Mouse (Mus musculus): Measurements from ENCODE around the gene Foxn1.

Gene Foxn1

DNA sequence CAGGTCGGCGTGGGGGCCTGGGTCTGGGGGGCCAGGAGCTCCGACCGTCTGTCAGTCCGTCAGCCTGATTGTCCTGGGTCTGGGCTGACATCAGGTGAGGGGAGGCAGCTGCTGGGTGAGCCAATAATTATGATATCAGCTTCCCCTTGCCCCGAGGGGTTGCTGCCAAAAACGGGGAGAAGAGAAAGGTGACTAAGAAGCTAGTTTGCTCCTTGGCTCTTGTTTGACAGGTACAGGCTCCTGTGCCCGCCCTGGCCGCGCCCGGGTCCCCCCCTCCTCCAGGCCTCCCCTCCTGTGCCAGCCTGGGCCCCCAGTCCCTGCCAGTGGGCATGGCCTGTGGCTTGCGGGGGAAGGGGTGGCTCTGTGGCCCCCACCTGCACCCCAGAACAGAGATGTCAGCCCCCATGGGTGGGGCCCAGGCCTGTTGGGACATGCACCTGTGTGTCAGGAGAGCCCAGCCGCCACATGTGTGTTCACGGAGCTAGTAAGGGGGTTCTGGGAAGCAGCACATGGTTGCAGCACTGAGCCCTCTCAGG, at the start of gene Foxn1:
TSS of gene Foxn1 (minus strand) at position 51 of the 536 bp plus-strand sequence.
- DNase-seq (ENCODE audit: low spot score) = no peak

DNA sequence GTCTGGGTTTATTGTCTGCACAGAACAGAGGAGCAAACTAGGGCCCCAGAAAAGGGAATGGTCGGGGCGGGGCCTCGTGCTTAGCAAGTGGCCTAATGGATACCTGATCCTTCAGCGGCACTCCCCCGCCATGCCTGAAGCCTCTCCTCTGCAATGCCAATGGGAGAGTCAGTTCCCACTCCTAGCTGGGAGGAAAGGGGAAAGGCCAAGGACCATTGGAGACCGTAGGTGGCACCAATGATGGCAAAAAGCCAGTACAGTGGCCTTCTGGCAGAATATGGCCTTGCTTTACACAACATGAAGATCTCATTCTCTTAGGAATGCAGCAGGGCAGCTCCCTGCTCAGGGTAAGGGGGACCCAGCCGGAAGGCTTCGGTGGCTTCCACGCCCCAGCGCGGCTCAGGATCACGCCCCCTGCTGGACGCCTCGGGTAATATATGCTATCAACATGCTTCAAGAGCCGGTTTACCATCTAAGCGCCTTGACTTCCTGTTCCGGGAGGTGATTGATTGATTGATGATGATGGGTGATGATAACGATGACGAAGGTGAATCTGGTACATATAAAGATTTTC, 49.5 kb upstream of the Foxn1 start:
- no peak for DNase-seq (ENCODE audit: low spot score)

DNA sequence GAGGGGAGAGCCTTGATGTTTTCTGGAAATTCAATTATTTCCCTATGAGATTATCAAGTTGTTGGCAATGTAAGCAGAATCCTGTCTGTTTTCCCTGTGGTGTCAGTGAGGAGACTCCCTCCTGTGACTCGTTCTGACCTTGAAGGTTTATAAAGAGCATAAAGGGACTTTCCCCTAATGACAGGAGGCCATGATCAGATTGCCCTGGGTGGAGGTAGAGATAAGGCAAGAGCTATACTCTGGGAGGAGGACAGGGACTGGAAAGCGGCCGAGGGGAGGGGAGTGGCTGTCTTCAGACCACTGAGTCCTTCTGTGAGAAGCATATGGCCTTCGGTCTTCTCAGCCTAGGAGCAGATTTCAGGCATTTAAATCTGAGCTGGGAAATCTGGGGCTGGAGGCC, 47.7 kb upstream of the Foxn1 start:
- no peak for DNase-seq (ENCODE audit: low spot score)

DNA sequence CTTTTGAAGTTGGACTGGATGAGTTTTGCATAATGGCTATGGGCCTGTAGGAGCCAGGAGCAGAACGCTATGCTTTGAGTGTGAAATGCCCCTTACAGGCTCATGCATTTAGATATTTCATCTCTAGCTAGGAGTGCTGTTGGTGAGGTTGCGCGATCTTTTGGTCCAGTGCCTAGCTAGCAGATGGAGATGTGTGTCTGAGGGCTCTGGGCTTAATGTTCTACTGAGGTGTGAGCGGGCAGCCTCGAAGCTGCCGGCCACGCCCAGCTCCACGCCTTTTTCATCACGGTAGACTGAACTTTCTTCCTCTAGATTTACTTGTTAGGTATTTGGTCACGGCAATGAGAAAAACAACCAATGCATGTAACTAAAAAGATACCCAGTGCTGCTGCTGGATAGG, 44.8 kb upstream of the Foxn1 start:
- no peak for DNase-seq (ENCODE audit: low spot score)

DNA sequence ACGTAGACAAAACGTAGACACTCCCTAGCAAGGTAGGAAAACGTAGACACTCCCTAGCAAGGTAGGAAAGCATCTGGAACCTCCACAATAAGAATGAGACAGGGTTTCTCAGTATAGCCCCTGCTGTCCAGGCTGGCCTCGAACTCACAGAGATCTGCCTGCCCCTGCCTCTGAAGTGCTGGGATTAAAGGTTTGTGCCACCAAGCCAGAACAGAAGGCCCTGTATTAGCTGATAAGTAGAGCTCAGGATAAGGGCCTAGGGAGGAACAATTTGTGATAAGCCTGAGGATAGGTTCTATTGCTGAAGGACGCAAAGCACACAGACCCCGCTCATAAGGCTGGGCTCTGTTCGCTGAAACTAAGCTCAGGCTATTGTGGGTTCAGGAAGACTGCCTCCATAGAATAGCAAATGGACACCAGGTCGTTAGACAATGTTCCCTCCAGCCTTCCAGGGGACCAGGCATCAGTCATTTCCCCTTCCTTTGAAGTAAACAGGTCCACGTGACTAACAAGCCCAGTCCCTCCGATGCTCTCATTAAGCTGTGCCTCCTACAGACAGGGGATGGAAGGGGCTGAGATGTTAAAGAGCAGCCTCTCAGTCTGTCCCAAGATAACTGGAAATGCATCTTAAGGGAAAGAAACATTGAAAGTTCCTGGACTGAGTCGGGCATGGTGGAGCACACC, 44.0 kb upstream of the Foxn1 start:
- DNase-seq (ENCODE audit: low spot score) = no peak

DNA sequence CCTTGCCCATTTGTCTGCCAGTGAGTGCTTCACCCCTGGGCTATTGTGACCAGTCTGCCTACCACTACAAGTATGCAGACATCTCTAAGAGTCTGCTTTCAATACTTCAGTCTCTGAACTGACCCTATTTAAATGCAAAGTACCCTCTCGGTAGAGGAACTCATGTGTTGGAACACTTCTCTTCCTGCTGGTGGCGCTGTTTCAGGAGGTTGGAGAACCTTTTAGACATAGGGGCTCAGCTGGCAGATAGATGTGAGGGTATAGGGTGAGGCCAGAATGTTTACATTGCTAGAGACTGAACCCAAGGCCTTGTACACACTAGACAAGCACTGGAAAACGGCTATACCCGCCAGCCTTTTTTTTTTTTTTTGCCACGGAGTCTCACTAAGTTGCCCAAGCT, 42.0 kb upstream of the Foxn1 start:
- no peak for DNase-seq (ENCODE audit: low spot score)

DNA sequence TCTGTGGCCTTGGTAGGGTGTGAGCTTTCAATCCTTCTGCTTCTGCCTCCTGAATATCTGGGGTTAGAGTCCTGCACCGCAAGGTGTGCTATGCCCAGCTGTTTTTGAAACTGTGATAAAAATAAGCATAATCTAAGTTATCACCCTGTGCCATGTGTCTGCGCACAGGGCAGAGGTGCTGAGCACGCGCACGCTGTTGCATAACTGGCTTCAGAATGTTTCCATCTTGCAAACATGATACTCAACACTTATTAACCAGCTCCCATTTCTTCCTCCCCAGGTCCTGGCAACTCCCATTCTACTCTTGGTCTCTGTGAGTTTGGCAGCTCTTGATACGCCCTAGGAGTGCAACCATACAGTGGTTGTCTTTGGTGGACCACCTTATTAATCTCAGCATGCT, 41.3 kb upstream of the Foxn1 start:
- DNase-seq (ENCODE audit: low spot score) = no peak

DNA sequence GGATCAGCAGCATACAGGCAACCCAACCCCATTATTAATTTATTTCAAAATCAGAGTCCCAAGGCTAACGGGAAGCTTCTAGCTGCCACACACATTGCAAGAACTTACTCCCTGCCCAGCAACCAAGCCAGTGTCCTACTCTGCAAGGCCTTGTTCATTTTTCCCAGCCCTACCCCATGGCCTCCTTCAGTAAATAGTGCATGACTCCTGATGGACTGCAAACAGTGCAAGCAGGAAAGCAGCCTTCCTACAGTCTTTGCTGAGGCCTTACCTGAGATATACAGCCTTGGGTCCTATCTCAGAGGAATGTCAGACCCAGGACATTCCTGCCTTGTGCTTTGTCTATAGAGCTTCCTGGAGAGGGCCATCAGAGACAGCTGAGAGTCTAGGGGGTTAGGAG, 39.2 kb upstream of the Foxn1 start:
- DNase-seq (ENCODE audit: low spot score) = no peak

DNA sequence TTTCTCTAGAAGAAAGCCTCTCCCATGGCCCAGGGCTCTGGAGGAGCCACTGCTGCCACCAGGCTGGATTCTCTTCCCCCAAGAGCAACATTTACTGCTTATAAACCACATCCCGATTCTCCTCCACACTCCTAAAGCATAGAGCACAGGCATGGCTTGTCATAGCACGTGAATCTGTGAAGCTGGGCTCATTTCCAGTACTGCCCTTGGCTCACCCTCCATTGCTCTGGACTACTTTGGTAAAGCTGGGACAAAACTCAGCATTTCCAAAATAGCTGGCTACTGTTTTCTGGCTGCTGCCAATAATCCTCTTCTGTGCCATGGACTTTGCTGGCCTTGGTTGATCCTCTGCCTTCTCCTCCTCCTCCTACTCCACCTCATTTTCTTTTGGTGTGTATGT, 38.0 kb upstream of the Foxn1 start:
- no peak for DNase-seq (ENCODE audit: low spot score)

DNA sequence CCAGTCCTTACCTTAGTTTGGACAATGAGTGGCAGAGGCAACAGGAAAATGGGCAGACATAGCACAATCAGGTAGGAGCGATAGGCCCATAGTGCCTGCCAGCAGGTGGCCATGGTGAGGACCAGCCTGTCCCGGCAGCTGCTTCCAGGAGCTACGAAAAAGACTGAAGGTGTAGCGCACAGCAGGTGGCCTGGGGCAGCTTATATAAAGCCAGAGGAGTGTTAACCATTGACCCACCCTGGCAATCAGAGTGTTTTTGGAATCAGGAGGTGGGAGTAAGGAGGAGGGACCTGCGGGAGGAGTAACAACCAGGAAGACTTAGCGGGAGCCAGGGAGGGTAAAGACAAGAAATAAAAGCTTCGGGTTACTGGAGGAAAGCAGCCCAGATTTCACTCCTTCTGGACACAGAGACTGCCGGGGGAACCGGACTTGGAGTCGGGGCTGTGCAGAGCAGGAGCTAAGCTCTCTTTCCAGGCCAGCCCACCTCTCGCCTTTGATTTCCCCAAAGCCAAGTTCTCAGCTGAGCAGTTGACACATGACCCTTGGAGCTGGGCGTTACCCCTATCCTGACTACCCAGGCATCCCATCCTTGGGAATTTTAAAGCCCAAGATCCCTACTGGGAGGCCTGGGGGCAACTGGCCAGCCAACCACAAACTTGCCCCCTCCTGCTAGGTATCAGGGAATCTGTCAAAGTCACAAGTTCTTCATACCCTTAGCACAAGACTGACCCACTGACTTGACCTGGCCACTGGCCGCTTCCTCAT, 35.9 kb upstream of the Foxn1 start, which contains the start of gene Slc13a2:
TSS of gene Slc13a2 (minus strand) at position 163 of the 765 bp plus-strand sequence.
- no peak for DNase-seq (ENCODE audit: low spot score)

DNA sequence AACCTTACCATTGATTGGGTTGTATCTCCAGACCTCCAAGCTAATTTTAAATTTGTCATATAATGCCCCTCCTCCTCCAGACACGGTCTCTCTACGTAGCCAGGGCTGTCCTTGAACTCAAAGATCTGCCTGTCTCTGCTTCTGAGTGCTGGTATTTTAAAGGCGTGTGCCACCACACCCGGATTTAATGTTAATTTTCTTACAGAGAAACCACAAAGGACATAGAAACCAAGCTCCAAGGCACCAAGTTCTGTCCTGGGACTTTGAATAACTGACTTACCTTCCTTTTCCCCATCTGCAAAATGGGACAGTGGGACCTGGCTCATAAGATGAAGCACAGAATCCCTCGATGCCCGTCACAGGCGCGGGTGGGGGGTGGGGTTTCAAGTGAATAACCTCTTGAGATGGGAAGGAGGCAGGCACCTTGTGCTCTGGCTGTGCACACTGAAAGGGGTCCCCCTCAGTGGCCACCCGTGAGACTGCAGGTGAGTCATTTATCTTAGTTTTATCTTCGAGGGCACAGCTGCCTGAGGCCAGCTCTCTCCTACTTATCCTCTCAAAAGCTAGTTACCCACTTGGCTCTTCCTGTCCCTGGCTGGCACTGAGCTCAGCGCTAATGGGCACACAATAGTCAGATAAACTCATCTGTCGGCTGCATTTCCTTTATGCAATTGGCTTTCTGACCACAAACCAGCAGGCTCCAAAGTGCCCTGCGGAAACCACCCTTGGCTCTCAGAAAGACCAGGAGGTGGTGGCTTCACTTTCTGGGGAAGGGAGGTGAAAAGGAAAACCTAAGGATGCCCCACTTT, 35.0 kb upstream of the Foxn1 start:
- DNase-seq (ENCODE audit: low spot score) = no peak

DNA sequence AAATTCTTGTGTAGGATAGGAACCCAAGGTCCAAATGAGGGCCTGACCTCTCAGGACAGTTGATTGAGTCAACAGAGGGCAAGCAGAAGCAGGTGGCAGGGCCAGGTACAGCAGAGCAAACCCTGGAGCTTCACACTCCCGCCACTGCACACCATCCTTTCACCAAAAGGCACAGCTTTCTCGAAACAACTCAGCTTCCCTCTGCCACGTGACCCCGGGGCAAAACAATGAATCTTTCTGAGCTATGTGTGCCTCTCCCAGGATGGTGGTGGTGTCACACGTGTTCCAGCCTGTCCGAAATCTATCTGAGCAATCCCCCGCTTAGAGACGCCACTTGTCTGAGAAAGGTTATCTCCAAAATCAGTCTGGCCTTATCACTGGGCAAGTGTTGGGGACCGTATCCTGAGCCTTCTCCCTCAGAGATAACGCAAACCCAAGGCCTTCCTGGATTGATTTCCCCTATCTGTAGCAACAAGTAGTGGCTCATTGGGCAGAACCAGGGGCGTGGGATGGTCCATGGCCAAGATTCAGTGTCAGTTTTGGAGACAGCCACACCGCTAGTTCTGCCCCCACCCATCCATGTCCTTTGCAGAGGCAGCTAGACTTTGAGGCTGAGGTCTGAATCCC, 34.0 kb upstream of the Foxn1 start:
- DNase-seq (ENCODE audit: low spot score) = no peak

DNA sequence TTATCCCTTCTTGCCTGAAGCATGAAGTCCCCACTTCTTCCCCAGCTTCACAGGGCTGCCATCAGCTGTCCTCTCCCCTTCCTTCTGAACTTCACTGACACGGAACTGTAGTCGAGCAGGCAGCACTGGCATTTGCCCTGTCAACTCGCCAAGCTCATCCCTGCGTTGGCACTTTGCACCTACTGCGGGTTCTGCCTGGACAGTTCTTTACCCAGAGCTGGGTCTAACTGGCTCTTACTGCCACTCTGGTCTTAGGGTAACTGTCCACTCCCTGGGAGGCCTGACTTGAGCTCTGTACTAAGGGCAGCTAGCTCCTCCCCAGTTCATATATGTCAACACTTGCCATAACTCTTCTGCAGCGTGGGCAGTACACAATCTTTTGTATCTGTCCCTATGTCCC, 30.5 kb upstream of the Foxn1 start:
- no peak for DNase-seq (ENCODE audit: low spot score)

DNA sequence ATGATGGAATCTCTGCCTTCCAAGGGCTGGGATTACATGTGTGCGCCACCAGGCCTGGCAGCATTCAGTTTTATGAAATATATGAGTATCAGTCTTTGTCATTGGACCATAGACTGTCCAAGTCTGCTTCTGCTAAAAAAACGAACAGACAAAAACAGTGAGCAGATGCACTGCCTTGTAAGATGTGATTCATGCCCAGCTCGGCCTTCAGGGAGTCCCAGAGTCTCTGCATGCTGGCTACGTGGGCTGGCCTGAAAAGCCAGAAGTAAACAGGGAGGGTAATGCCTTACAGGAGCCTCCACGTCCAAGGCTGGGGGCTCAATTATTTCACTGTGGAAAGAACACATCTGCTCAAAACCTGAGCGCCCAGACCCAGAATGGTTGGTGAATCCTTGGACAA, 26.5 kb upstream of the Foxn1 start:
- no peak for DNase-seq (ENCODE audit: low spot score)

DNA sequence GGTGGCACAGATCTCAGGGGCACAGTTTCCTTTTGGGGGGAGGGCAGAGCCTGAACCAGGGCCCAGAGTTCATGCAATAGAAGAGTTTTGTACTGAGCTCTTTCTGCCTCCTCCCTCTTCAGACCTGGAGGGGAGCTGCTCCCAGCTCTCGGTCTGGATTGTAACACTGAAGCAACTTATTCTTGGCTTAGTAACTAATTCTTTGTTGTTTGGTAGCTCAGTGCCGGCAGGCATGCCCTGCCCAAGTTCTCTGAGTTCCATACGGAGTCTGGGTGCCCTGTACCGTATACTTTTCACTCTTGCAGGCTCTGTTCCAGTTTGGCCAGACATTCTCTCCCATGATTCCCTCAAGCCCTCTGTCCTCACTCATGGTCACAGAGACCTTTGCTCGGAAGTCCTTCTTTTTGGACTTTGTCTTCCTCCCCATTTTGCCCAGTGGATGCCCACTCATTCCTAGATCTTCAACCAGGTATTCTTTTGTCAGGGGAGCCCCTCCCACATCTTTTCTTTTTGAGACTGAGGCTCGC, 26.0 kb upstream of the Foxn1 start:
- no peak for DNase-seq (ENCODE audit: low spot score)

DNA sequence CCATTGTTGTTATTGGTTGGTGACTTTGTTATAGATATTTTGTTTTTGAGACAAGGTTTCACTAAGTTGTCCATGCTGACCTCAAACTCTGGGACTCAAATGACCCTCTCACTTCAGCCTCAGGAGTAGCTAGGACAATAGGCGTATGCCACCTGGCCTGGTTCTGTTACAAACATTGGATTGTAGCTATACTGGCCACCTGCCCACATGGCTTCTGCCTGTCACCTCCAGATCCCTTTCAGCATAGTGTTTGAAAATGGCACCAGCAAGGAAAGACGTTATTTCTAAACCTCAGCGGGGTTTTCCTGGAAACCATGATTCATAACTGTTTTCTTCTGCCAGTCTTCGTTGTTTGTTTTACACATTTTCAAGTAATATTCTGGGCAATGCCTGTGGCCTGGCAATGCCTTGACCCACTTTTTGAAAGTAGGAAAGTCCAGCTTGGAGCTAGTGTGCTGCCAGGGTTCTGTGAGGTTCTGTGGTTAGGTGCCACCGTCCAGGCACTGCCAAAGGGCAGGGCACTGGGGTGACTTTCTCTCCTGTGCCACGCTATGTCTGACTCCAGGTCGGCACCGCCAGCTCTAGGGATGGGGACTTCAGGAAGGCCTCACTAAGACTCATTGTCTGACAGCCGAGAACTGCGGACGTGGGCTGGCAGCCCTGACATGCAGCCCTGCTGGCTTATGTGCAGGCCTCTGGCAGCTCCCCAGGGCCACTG, 25.4 kb upstream of the Foxn1 start:
- no peak for DNase-seq (ENCODE audit: low spot score)

DNA sequence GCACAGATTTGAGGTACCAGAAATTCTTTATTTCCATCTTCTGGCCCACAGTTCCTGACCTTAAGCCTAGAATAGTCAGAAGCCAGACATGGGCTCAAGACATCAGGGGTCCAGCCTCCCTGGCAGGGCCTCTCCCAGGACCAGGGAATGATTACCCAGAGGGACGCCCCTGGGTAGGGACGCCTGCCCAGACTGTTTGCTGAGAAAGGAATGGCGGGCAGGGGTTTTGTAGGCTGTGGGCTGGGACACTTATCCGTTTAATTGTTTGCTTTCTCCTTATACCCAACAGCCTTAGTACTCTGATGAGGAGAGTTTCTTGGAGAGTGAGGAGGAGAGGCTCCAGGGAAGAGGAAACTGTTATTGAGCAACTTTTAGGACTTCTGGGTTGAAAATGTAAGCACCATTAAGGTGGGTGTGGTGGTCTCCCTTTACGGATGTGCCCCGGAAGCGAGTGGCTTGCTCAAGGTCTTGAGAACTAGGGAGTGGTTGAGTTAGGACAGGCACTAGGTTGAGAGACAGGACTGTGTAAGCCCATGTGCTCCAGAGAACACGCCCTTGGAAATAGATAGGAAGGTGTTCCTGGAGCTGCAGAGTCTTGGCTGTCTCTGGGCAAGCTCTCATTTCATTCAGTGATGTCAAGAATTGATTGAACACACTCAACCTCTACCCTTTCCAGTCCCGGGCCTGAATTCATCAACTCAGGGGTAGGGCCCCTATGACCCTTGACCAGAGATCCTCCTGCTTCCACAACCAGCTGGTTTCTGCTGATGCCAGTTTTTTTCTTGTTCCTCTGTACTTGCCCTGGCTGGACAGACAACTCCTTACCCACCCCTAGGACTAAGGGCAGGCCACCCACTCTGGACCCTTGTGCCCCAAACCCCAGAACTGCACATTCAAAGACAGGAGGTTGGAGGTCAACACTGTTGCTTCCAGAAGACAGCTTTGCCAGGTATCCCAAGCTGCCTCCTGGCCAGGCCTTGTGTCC, 22.2 kb upstream of the Foxn1 start:
- no peak for DNase-seq (ENCODE audit: low spot score)

DNA sequence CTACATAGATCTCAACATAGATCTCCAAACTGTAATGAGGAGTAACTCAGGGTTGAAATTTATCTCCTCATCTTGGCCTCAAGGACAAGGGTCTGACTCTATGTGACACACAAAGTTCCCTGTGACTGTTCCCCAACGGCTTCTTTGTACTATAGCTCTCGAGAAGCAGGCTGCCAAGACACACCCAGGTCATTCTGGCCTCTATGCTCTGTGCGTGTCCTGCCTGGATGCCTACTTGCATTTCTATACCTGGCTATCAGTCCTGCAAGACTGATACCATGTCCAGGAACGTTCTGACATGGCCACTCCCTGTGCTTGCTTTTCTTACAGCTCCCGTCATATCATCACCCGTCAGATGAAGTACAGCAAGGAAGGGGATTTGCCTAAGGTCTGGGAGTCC, 15.7 kb upstream of the Foxn1 start:
- no peak for DNase-seq (ENCODE audit: low spot score)

DNA sequence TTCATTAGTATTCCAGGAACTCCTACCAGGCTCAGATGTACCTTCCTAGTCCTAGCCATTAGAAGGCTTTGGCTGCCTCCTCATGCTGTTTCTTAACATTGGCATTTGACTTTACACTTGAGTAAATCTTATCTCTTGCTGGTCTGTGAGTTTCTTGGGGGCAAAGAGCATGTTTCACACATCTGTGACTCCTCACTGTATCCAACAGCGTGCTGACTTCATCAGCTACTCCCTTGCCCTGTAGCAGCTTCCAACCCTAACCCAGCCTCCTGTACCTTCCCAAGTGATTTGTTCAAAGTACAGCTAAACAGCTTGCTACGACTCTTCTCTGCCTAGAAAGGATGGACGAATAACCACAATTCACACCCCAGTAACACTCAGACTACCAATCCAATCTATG, 15.1 kb upstream of the Foxn1 start:
- DNase-seq (ENCODE audit: low spot score) = no peak

DNA sequence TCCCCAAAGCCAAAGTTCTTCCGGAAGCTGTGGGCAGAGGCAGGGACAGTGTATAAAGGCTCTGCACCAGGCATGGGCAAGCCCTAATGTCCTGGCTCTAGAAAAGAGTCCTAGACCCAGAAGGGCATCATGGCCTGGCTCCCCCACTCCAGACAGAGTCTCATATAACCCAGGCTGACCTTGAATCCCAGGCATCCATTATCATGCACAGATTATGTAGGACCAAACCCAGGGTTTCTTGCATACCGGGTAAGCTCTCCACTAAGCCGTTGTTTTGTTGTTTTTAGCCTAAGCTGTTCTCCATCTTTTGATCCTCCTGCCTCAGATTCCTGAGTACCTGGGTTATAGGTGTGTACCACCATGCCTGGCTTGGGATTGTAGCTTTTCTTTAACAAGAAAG, 14.6 kb upstream of the Foxn1 start:
- DNase-seq (ENCODE audit: low spot score) = no peak
